Mouse (Mus musculus): Measurements from ENCODE around the gene Zfp553.
A peak's percentile ranks its signal among the peaks of the same experiment; 100 is the strongest.

The Zfp553 gene

GRCm38 (mm10) chr7:127232622-127233367, at the start of gene Zfp553, which contains the start of gene Sept1:
Gene Zfp553 (plus strand): TSS chr7:127233061.
Gene Sept1 (minus strand): TSS chr7:127233130.
- DNase-seq (ENCODE audit: low spot score), result peak; percentile 86

GRCm38 (mm10) chr7:127183345-127183744, 49.5 kb upstream of the Zfp553 start:
- no peak for DNase-seq (ENCODE audit: low spot score)

DNA sequence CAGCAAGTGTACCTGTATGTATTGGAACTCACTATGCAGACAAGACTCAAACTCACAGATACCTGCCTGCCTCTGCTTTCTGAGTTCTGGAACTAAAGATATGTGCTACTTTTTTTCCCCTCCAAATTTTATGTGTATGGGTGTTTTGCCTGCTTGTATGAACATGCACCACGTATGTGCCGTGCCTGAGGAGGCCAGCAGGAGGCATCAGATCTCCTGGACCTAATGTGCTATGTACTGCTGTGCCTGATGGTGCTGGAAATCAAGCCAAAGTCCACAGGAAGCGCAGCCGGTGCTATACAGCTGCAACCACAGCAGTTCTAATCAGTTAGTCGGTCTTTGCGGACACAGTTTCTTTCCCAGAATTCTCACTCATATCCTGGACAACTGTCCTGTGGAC, 49.0 kb upstream of the Zfp553 start:
- DNase-seq (ENCODE audit: low spot score), result no peak

DNA sequence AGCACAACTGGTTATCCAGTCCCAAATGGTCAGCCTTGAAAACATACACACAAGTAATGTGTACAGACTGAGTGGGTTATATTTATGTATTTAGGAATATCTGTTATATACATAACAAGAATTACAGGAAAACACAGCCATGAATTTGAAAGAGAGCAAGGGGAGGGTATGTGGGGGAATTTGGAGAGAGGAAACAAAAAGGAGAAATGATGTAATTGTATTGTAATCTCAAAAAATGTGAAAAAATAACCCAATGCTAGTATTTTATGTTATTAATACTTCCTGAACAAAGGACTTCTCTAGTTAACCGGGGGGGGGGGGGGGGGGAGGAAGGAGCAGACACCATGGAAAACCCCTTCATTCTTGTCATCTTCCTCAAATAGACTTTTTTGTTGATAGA, 48.1 kb upstream of the Zfp553 start:
- DNase-seq (ENCODE audit: low spot score), result no peak

- DNase-seq (ENCODE audit: low spot score), result no peak
These were observed 47.3 kb upstream of the Zfp553 start for GRCm38 (mm10) chr7:127185601-127186000.

- DNase-seq (ENCODE audit: low spot score), result no peak
These were observed 45.5 kb upstream of the Zfp553 start for GRCm38 (mm10) chr7:127187351-127187750.

GRCm38 (mm10) chr7:127188305-127189276, 44.3 kb upstream of the Zfp553 start:
- no peak for DNase-seq (ENCODE audit: low spot score)

DNA sequence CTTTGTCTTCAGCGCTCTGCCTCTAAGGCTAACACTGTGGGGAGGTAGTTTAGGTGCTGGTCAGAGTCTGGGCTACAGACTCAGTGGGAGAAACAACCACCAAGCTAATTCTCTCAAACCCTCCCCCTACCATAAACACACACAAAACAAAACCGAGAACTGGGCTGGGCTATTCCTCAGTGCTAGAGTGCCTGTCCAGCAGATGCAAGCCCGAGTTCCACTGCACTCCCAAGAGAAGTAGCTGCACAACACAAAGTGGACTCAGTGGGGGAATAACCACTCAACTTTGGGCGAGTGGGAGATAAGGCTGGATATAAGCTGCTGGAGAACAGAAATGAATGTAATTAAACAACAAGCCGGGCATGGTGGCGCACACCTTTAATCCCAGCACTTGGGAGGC, 42.2 kb upstream of the Zfp553 start:
- no peak for DNase-seq (ENCODE audit: low spot score)

DNA sequence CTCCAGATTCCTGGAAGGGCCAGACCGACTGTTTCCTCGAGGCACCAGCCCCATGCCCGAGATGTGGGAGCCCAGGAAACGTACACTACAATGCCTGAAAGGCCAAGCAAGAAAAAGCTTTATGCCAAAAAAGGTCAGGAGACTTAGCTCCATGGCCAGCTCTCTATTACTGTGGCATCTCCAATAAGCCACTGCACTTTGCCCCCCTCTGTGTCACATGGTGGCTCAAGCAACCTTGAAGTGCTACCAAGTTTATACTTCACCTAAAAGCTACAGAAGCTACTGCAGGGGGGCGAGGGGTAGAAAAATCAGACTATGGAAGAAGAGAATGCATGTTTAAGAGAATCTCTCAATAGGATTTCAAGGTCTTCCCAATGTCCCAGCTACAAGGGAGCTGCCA, 39.9 kb upstream of the Zfp553 start:
- DNase-seq (ENCODE audit: low spot score), result no peak

GRCm38 (mm10) chr7:127194011-127194632, 38.7 kb upstream of the Zfp553 start:
- DNase-seq (ENCODE audit: low spot score), result no peak

- DNase-seq (ENCODE audit: low spot score), result no peak
These were observed 38.2 kb upstream of the Zfp553 start for GRCm38 (mm10) chr7:127194633-127195029.

- DNase-seq (ENCODE audit: low spot score), result peak; percentile 90
These were observed 37.1 kb upstream of the Zfp553 start, which contains the start of gene Cd2bp2 for GRCm38 (mm10) chr7:127195544-127196295. Gene Cd2bp2 (minus strand): TSS chr7:127196050.

DNA sequence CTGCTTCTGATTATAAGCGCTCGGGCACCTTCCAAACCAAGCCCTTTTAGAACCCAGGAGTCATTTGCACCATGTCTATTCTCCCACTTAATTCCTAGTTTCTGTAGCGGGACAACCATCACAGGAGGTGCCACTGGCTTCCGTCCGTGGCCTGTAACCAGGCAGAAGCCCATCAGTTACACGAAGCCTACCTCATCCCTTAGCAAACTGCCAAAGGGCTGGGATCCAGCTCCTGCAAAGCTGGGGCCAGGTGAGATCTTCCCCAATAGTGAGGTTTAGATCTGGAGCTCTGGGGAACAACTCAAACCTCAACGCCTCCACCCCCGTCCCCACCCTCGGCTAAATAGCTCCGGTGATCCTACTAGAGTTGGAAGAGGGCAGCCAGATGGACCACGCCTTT, 36.4 kb upstream of the Zfp553 start:
- no peak for DNase-seq (ENCODE audit: low spot score)

DNA sequence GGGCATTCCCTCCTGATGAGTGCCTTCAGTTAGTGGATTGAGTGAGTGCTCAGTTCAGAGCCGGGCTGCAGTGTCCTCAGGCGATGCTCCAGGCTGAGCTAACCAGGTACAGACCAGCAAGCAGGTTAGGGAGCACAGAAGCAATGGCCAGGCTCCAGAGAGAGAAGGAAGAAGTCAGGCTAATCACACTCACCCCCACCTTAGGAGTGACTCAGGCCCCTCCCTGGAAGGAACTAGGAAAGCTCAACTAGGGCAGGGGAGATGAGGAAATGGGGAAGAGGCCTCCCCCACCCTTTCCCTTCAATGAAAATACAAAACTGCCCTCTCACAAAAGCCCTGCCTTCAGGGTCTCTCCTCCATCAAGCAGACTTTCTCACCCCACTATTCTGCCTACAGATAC, 26.3 kb upstream of the Zfp553 start:
- DNase-seq (ENCODE audit: low spot score), result no peak

DNA sequence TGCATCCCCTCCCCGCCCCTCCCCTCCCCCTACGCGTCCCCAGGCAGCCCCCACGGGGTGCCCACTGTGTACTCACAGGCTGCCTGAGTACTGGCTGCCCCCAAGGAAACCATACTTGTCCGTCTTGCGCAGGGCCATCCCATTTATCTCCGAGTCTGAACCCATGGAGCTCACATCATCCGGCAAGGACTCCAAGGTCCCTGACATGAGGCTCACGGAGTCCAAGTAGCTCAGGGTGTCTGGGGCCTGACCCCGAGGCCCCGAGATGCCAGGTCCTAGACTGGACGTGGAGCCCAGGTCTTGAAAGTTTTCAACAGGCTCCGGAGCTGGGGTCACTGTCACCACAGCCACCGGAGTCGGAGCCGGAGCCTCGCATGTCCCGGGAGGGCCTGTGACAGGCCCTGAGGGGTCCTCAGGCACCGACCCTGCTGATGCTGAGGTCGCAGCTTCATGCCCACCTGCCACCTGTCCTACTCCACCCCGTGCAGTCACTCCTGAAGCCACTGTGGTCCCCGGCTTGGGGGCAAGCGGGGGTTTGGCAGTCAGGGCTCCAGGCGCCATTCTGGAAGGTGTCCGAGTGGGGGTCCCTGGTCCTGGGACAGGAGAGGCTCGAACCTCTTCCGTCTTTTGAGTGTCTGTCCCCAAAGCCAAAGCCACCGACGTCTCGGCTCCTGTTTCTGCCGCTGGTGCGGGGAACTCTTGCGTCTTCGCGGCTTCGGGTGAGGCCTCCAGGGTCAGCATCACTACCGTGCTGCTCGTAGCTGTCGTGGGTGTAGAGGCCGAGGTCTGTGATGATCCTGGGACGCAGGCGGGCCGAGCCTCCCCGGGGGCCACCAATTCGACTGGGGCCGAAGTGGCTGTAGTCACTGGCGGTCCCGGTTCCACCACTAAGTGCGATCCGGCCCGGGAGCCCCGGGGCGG, 25.2 kb upstream of the Zfp553 start:
- DNase-seq (ENCODE audit: low spot score), result no peak

- no peak for DNase-seq (ENCODE audit: low spot score)
These were observed 24.6 kb upstream of the Zfp553 start, which contains the start of gene Tbc1d10b for GRCm38 (mm10) chr7:127208295-127208552. Gene Tbc1d10b (minus strand): TSS chr7:127208468.

DNA sequence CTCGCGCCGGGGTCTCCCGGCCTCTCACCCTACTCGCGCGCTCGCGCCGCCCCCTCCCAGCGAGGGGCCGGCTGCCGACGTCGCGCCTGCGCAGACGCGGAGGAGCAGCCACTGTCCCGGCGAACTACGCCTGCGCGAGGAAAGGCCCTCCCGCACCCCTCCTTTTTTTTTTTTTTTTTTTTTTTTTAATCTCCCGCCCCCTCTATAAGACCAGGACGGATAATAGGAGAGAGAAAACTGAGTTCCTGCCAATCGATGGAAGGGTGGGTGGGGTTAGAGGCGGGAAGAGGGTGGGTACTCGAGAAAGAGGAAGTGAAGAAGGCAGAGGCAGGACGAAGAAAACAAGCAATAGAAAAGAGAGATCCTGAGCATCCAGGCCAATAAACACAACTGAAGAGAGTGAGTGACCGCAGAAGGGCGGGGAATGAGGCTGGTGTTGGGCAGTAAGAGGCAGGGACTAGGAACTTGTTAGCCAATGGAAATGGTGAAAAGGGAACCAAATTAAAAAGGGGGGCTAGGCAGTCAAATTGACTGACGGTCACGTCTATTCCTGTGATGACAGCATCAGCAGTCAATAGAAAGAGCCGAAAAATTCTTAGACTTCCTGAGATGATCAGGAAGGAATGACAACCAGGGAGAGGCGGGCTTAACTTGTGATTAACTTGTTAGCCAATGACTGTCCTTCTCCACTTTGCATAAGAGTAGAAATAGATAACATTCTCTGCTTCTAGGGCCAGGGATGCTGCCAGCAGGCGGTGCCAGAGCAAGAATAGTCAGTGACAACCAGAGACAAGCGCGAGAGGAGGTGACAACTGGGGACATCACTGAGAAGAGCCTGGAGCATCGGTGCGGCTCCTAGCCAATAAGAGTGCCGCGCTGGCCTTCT, 24.1 kb upstream of the Zfp553 start, which contains the start of gene Mylpf:
Gene Mylpf (plus strand): TSS at position 338 of the 886 bp plus-strand sequence.
- peak; percentile 96 for DNase-seq (ENCODE audit: low spot score)

DNA sequence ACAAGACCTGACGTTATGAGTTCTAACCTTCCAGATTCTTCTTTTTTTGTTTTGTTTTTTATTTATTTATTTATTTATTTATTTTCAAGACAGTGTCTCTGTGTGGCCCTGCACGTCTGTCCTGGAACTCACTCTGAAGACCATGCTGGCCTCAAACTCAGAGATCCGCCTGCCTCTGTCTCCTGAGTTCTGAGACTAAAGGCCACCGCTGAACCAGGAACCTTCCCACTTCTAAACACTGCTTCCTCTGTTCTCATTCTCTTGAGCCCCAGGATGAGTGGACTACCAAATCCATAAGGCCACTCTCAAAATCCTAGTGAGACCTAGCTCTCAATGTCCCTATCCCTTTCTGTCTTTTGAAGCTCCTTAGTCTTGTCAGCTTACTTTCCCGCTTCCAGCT, 23.0 kb upstream of the Zfp553 start:
- DNase-seq (ENCODE audit: low spot score), result no peak

DNA sequence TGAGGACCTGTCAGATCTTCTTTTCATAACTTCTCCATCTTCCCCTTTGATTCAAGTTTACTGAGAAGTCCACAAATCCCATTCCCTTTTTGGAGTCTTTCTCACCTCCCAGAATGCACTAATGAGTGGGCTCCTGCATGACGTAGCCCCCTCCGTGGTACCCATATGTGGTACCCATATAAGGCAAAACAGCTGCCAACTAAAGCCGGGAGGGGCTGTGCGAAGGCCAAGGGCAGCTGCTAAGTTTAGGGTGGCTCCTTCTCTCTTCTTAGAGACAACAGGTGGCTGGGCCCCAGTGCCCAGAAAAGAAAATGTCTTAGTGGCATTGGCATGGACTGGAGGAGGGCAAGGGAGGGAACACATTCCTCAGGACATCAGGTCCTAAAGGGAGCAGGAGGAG, 22.6 kb upstream of the Zfp553 start:
- DNase-seq (ENCODE audit: low spot score), result no peak
